Mouse (Mus musculus) erythroid progenitor cell, adult 5-6 weeks (primary cell): ENCODE results near the gene Pcgf6. TPM values are rescaled to one million over a fixed set of nuclear protein-coding genes. Genes with fewer than 3 reads are reported as not detected.
"Not testable (repeated sequence)": the region's sequence is repeated elsewhere in the genome, so short reads cannot be mapped to it uniquely, and the experiment has no call there.

Experiments
- ATAC-seq: replicated peaks from 2 replicates; pipeline ENCODE4 v1.8.0; 2016; ENCODE audit warnings: moderate number of reproducible peaks, mild to moderate bottlenecking, moderate TSS enrichment, inconsistent platforms; ENCODE audit not compliant: poor library complexity, low FRiP score, severe bottlenecking
- total RNA-seq, 2 experiments: library from RNA; stranded (forward) in 1 of 2; stranded (reverse) in 1 of 2; fragments of 150-400 nt in 1 of 2; fragments of 186-747, 209-891 nt in 1 of 2; gene quantifications; 2 replicates each; pipeline versions ENCODE4 v1.2.3 to v1.2.4; 2015 to 2017; ENCODE audit warnings: low replicate concordance in 2 of 2

Gene Pcgf6
- total RNA-seq, 2 experiments from 2014 or later: 0.61 to 6.7 TPM

DNA sequence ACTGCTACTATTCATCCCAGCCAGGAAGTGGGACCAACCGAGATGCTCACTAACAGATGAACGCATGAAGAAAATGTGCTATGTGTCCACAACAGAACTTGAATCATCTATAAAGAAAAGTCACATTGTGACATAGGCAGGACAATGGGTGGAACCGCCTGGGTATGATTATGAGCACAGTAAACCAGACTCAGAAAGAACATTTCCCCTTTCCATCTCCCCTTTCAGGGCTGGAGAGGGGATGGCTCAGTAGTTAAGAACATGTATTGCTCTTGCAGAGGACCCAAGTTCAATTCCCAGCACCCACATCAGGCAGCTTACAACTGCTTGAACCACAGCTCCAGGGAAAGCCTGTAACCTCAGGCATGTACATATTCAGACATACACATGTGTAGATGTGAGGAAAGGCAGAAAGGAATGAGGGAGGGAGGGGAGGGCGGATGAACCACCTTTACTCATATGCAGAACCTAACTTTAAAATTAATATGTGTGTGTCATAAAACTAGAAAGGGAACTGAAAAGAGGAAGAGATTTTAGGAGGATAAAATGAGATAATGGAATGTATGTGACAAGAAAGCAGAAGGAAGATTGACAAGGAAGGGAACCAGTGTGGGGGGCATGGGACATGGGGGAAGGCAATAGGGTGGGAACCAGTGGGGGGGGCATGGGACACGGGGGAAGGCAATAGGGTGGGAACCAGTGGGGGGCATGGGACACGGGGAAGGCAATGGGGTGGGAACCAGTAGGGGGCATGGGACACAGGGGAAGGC is 46.8 kb downstream of the Pcgf6 start:
- no peak for ATAC-seq

DNA sequence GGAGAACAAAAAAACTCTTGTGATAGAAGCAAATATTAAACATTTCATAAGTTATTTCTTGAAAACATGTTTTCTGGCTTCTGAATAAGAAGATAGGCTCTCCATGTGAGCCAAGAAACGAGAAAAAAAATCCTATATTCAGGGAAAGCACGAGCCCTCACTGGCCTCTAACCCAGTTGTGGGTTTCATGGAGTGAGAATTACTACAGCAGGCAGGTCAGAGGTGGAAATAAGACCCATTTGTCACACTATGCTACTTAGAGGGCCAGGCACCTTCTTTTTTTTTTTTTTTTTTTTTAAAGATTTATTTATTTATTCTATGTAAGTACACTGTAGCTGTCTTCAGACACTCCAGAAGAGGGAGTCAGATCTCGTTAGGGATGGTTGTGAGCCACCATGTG is 50.3 kb downstream of the Pcgf6 start:
- ATAC-seq: not testable (repeated sequence)

DNA sequence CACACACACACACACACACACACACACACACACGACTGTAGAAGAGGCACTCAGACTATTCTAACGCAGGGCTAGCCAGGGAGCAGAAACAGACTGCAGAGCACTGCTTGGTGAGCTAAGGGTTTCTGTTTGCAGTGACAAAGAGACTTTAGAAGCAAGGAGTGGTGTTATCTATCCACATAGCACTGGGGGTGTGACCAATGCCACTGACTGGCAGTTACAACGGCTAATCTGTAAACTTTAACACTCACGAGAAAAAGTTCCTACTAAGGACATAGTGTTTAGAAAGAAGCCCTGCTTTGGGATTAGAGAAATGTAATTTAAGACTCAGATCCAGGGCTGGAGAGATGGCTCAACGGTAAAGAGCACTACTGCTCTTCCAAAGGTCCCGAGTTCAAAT is 51.0 kb downstream of the Pcgf6 start:
- ATAC-seq: peak; percentile 80

DNA sequence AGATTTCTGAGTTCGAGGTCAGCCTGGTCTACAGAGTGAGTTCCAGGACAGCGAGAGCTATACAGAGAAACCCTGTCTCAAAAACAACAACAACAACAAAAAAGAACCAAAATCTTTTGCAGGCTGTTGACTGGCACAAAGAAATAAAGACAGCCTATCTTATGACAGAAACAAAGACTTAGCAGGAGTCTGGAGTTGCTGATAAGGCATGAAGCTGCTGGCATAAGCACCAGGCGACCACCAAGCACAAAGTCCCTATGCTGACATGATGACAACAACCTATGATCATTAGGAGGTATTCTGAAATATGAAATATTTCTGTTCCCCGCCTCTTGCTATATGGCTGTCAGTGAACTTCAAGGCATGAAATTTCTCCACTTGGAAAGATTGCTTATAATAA is 51.8 kb downstream of the Pcgf6 start:
- ATAC-seq: no peak

DNA sequence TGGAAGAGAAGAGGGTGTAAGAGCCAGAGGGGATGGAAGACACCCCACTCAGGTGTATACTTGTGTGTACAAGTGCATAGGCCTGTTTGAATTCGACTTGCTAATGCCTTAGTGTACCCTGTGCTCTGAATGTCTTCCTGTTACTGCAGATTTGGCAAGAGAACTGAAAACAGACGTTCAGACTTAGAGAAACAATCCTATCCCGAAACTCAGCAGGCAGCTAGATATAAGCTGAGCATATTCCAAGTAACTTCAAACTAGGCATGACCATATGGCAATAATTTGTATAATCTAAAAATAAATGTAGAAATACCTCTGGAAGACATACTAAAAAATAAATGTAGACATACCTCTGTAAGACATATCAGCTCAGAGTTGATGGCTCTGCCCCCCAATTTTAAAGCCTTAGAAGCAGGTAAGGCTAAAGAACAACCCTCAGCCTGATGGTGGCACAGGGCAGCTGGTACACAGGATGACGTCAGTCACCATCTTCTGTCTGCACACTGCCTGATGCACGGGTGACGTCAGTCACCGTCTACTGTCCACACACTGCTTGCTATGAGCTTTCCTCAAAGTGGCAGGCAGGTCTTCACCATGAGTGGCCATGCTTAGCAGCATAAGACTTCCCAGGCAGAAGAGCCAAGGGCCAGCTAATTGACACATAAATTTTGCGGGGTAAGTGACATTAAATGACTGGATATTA is 52.4 kb downstream of the Pcgf6 start:
- ATAC-seq: 0 out of 2 replicates have a peak, but pooled peaks have one; percentile 49

DNA sequence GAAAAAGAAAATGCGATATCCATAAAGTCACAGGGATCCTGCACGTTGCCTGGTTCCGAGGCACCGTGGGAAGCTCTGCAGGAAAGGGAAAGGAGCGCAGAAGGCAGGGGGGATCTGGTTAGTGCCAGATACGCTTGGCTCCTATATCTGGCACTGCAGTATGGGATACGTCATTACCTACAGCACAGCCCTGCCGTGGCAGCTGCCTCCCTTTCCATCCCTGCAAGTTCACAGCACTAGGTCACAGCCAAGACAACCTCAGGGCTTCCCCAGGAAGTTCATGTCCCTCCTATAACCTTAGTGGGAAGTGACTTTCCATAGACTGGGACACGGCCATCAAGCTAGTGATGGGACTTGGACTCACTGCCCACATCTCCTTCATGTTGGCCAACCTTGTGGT is 54.6 kb downstream of the Pcgf6 start:
- no peak for ATAC-seq

DNA sequence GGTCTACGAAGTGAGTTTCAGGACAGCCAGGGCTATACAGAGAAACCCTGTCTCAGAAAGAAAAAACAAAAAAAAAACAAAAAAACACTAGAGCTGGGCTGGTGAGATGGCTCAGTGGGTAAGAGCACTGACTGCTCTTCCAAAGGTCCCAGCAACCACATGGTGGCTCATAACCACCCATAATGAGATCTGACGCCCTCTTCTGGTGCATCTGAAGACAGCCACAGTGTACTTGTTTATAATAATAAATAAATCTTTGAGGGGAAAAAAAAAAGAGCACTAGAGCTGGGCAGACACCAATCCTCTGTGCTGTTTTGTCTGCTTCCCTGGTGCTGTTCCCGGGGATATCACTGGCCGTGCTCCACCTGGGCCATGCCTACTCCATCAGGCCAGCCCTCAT is 58.4 kb downstream of the Pcgf6 start:
- not testable (repeated sequence) for ATAC-seq

DNA sequence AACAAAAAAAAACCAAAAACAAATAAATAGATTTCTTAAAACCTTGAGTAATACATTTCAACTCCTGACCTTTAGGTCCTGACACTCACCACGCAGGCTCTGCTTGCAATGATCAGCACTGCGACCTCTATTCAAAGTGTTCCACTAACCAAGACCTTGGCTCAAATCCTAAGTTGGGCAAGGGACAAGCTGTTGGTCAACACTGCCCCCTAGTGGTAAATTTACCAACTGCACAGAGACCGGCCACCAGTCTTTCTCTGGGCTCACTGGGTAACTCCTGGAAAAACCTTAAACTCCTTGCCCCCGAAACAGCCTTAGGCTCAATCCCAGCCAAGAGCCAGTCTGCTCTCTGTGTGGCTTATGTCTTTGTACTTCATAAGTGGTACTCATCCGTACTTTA is 59.6 kb downstream of the Pcgf6 start:
- ATAC-seq: peak; percentile 69

DNA sequence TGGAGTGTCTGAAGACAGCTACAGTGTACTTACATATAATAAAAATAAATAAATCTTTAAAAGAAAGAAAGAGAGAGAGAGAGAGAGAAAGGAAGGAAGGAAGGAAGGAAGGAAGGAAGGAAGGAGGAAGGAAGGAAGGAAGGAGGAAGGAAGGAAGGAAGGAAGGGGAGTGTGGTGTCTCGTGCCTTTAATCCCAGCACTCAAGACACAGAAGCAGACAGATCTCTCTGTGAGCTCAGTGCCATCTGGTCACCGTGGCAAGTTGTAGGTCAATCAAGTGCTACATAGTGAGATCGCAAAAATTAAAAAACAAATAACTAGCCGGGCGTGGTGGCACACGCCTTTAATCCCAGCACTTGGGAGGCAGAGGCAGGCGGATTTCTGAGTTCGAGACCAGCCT is 60.1 kb downstream of the Pcgf6 start:
- not testable (repeated sequence) for ATAC-seq

DNA sequence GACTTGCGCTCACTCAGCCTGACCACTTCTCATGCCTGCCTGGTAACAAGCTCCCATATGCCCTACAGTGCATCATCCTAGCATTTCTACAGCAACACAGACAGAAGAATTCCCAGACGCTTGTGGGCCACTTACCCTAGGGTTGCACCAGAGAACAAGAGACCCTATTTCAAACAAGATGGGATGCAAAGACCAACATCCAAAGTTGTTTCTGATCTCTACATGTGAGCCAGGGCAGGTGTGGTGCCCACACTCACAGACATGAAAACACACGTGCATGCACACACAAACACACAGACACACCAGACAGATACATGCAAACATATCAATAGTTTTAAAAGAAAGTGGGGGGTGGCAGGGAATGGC is 60.6 kb downstream of the Pcgf6 start:
- ATAC-seq: no peak

DNA sequence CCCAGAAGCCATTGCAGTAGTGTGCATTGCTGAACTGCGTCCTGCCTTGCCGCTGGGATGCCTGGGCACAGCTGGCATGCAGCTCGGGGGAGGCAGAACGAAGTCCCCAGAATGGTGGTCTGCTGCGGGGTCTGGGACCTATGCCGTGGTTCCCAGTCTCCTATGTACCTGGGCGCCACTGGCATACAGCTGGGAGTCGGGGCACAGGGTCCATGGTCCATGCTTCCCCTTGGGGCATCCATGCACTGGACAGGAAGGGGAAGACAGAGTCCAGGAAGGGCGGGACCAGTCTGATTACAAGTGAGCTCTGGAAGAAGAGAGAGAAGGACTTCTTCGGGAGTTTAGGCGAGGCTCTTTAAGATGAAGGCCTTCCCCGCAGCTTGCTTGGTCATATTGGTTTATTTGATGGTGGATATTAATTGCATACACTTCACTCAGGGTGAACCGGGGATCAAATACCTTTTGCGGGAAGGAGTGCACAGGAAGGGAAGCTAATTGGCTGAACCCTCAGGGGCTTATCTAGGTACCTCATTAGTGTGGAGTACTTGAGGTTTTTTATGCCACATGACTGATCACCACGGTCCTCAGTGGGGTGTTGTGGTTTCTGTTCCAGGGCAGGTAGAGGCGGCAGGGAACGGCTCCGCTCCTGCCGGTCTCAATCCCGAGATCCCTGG is 61.1 kb downstream of the Pcgf6 start:
- no peak for ATAC-seq

DNA sequence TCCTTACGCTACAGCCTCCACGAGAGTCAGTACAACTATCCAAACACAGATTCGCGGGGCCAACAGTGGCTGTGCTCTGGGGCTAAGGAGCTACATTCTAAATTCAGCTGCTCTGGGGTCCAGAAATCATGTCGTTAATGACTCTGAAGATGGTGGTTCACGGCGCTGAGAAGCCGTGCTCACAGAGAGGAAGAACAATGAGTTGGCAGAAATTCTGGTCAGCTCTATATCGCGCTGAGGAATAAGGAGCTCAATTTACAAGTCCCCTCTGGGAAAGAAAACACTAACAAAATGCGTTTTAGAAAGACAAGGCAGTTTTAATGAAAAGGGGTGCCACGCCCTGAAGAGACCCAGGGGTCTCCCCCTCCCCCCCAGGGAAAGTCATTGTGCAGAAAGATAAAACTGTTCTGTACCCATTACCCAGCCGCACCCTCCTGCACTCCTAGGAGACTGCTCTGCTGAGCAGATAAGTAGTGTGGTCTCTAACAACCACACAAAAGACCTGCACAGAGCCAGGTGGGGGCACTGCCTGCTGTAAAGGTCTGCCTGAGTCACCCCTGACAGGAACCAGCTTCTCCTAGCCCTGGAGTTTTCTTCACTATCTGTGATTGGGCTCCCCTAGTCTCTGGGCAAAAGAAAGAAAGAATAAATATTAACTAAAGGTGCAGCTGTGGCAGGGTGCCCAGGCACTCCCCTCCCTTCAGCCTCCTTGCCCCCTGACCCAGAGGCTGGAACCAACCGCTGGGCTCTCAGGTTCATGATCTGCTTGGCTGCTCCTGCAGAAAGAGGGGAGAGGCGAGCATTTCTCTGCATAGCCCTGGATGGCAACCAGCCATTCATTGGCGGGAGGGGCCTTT is 62.2 kb downstream of the Pcgf6 start:
- peak; percentile 55 for ATAC-seq

DNA sequence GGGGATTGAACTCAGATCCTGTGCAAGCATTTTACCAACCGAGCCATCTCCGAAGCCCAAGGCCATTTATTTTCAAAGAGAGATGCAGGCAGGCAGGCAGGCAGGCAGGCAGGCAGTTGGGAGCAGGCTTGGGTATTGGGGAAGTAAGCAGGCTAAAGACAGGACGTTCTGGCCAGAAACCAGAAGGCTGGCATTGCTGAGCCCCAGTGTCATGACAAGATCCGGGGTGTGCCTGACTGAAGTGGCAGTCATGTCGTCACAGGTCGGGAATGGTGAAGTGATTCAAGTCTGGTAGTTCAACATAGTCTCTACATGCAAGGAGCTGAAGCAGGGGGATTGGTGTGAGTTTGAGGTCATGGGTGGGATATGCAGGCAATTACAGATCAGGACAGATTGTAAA is 63.1 kb downstream of the Pcgf6 start:
- ATAC-seq: peak; percentile 21; the same call in 1 of the 2 replicates

DNA sequence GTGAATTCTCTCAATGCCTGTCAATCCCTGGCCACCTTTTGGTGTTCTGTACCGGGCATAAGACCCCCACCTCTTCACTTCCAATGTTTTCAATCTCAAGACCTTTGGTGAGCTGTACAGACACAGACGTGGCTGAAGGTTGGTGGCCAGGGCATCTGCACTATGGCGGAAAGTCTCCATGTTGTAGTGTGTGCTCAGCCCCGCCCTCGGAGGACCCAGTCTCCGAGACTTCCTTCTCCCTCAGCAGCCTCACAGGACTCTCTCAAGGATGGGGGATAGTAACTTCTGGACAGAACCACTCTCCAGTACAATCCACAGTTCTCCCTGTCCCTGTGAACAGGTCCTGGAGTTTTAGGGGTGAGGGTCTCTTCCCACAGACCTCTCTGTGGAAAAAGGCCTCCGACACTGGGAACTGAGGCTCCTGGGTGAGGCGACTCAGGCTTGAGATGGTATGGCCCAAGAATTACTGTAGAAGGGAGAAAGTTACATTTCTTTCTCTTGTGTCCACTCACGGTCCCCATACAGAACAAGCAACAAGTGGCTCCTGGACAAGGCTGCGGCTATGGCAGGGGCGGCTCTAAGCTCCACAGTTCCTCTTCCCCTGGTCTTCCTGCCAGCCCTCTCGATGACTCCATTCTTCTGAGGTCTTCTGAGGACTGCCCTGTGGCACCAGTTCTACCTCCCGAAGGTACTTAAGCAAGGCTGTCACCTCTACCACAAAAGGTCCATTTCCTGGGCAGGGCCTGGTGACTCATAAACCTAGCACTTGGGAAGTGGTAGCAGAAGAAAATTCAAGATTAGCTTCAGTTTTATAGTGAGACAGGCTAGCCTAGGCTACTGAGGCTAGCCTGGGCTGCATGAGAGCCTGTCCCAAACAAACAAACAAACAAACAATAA is 65.7 kb downstream of the Pcgf6 start:
- peak; percentile 38; the same call in 1 of the 2 replicates for ATAC-seq

DNA sequence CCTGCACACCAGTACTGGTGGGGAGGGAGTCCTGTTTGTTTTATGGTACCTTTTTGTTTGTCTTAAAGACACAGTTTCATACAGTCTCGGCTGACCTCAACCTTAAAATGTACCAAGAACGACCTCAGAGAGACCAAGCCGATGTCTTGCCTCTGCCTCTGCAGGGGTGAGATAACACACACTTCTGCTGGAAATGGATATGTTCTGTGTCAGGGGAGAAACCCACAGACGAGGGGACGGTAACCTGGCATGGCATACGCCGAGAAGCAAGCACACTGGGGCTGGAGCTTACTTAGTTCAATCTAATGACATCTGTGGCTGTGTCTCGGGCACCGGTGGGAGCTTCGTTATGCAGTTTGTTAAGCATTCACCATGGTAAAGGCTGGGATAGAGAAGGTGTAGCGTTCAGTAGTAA is 66.7 kb downstream of the Pcgf6 start:
- ATAC-seq: peak; percentile 73
